In the genomic region with DNA sequence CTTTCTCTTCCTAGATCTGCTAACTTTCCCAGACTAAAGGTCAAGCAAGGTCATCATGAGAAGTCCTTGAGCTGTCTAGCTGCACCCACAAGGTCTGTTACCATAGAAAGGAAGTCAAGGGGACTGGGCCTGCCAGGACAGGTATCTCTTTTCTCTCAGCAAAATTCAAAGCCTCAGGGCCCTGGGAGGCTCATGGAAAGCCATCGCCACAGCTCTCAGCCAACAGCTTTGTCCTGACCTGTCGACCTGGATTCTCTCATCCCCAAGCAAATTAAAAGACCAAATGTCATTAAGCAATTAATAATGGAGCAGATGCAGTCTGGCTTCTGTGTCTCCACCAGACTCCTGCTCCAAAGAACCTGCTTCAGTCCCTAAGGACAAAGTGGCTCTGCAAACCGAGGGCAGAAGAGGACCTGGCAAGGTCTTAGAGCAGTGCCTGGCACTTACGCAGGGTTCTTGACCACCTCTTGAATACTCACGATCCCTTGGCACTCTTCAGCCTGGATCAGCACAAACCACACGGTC, we compare ENCODE assay signal across 8 mouse cellular contexts. TPM values are rescaled to one million over a fixed set of nuclear protein-coding genes. Genes with fewer than 3 reads are reported as not detected.
A peak's percentile ranks its signal among the peaks of the same experiment; 100 is the strongest.
DNase-seq lines count a peak whose midpoint lies in the region; ATAC-seq and TF ChIP-seq lines count a peak whose summit lies in the region.

No protein-coding gene starts in this region.

- H3K27me3 ChIP-seq in forebrain, embryonic 10.5 days (ENCODE audit: poor library complexity, severe bottlenecking): no peaks in the 10 kb centered on the region; the same call in 1 of the 2 replicates
- no peaks in the 10 kb centered on the region for H3K27me3 ChIP-seq in forebrain, embryonic 11.5 days (ENCODE audit: control insufficient read depth, insufficient read depth, low read length)
- no peaks in the 10 kb centered on the region for H3K27me3 ChIP-seq in lung, embryonic 14.5 days (ENCODE audit: insufficient read depth, low read length)
- no peaks in the 10 kb centered on the region for H3K27me3 ChIP-seq in midbrain, embryonic 15.5 days (replicated peaks)

- peaks cover 28% of the 10 kb centered on the region for H3K36me3 ChIP-seq in forebrain, embryonic 10.5 days (replicated peaks)
- H3K36me3 ChIP-seq in forebrain, embryonic 11.5 days (ENCODE audit: control insufficient read depth, insufficient read depth, low read length): peaks cover 3% of the 10 kb centered on the region; the same call in 1 of the 2 replicates
- peaks cover 22% of the 10 kb centered on the region for H3K36me3 ChIP-seq in lung, embryonic 14.5 days (ENCODE audit: insufficient read depth)
- no peaks in the 10 kb centered on the region for H3K36me3 ChIP-seq in midbrain, embryonic 15.5 days (replicated peaks)

- H3K9ac ChIP-seq in forebrain, embryonic 11.5 days (ENCODE audit: low read length): no peak overlapping the region
- peak overlapping the region; percentile 70; the same call in 1 of the 2 replicates for H3K9ac ChIP-seq in lung, embryonic 14.5 days
- H3K9ac ChIP-seq in midbrain, embryonic 15.5 days: no peak overlapping the region

- H3K4me1 ChIP-seq in forebrain, embryonic 10.5 days: peaks cover 23% of the 10 kb centered on the region
- H3K4me1 ChIP-seq in forebrain, embryonic 11.5 days (replicated peaks; ENCODE audit: control insufficient read depth, insufficient read depth, low read length): no peaks in the 10 kb centered on the region; the same call in 1 of the 2 replicates
- no peaks in the 10 kb centered on the region; the same call in 1 of the 2 replicates for H3K4me1 ChIP-seq in lung, embryonic 14.5 days (ENCODE audit: insufficient read depth)
- peaks cover 11% of the 10 kb centered on the region for H3K4me1 ChIP-seq in midbrain, embryonic 15.5 days

- H3K4me2 ChIP-seq in forebrain, embryonic 11.5 days (ENCODE audit: low read depth, low read length, severe bottlenecking): no peak overlapping the region
- peak overlapping the region; percentile 60 for H3K4me2 ChIP-seq in lung, embryonic 14.5 days
- no peak overlapping the region for H3K4me2 ChIP-seq in midbrain, embryonic 15.5 days

- no peak for DNase-seq in forebrain, embryonic 10.5 days (ENCODE audit: extremely low spot score, low spot score)
- no peak for DNase-seq in forebrain, embryonic 11.5 days (ENCODE audit: low spot score)
- DNase-seq in lung, embryonic 14.5 days: no peak
- DNase-seq in lung, postnatal 10 days: no peak
- peak; percentile 89 for DNase-seq in fat pad, adult 2 months (ENCODE audit: extremely low read depth, low read depth, low spot score)
- no peak for DNase-seq in thymus, postnatal 10 days (ENCODE audit: low spot score in 2 of 2)

- no peak for TF ChIP-seq CTCF in lung, embryonic 14.5 days (IDR thresholded peaks at IDR 0.05; ENCODE audit: low read depth)

- no peak for ATAC-seq in forebrain, embryonic 11.5 days (replicated peaks; ENCODE audit: low FRiP score)
- no peak; the same call in 1 of the 2 replicates for ATAC-seq in lung, embryonic 14.5 days (ENCODE audit: insufficient read depth)
- ATAC-seq in midbrain, embryonic 15.5 days (replicated peaks): peak; percentile 13
- no peak for ATAC-seq in CD4-positive, CD25-positive, alpha-beta regulatory T cell, adult 4 months

- H3K4me3 ChIP-seq in forebrain, embryonic 10.5 days: peak overlapping the region; percentile 67
- no peak overlapping the region for H3K4me3 ChIP-seq in forebrain, embryonic 11.5 days (ENCODE audit: low read depth, low read length)
- no peak overlapping the region; the same call in 1 of the 2 replicates for H3K4me3 ChIP-seq in lung, embryonic 14.5 days (ENCODE audit: low read depth, low read length)
- peak overlapping the region; percentile 81; the same call in 1 of the 2 replicates for H3K4me3 ChIP-seq in midbrain, embryonic 15.5 days

- 72% methylated on average over 6 of the region's 6 CpGs for WGBS in forebrain, embryonic 10.5 days
- WGBS in forebrain, embryonic 11.5 days: 75% methylated on average over 6 of the region's 6 CpGs
- 68% methylated on average over 6 of the region's 6 CpGs for WGBS in lung, embryonic 14.5 days
- WGBS in midbrain, embryonic 15.5 days: 77% methylated on average over 6 of the region's 6 CpGs

- H3K27ac ChIP-seq in forebrain, embryonic 10.5 days: 0 out of 2 replicates have a peak overlapping the region, but pooled peaks have one; percentile 96
- H3K27ac ChIP-seq in forebrain, embryonic 11.5 days (ENCODE audit: low read depth, low read length): no peak overlapping the region
- H3K27ac ChIP-seq in lung, embryonic 14.5 days (ENCODE audit: low read depth): no peak overlapping the region
- no peak overlapping the region for H3K27ac ChIP-seq in midbrain, embryonic 15.5 days

- H3K9me3 ChIP-seq in forebrain, embryonic 10.5 days: no peaks in the 10 kb centered on the region
- no peaks in the 10 kb centered on the region for H3K9me3 ChIP-seq in forebrain, embryonic 11.5 days (ENCODE audit: control insufficient read depth, low read length)
- no peaks in the 10 kb centered on the region for H3K9me3 ChIP-seq in lung, embryonic 14.5 days (ENCODE audit: low read depth, low read length)
- H3K9me3 ChIP-seq in midbrain, embryonic 15.5 days: no peaks in the 10 kb centered on the region

RNA-seq across cellular contexts. Expression of a gene that starts 0.6 kb away (rescaled TPM):
- polyA plus RNA-seq in forebrain, embryonic 10.5 days (2016; fragmentation: Nextera tagmentation; extraction: Ambion mirVana): 33.9 and 35.1 TPM in 2 replicates
- 24.6 and 25.2 TPM in 2 replicates for polyA plus RNA-seq in forebrain, embryonic 11.5 days (2014; fragmentation: Nextera tagmentation; extraction: Ambion mirVana)
- polyA plus RNA-seq in lung, embryonic 14.5 days (2014; fragmentation: Nextera tagmentation; extraction: Ambion mirVana): 17.0 and 17.4 TPM in 2 replicates
- polyA plus RNA-seq in midbrain, embryonic 15.5 days (2015; fragmentation: Nextera tagmentation; extraction: Ambion mirVana): 19.7 and 20.5 TPM in 2 replicates
- 1 to 10 TPM; 2.4 to 5.1 TPM for polyA plus RNA-seq in CD4-positive, CD25-positive, alpha-beta regulatory T cell, adult 4 months (2017; shearing (Covaris generic))

RNA-seq across cellular contexts. Expression of a gene that starts 17.2 kb away (rescaled TPM):
- 1.1 and 1.3 TPM in 2 replicates for polyA plus RNA-seq in forebrain, embryonic 10.5 days (2016; fragmentation: Nextera tagmentation; extraction: Ambion mirVana)
- polyA plus RNA-seq in forebrain, embryonic 11.5 days (2014; fragmentation: Nextera tagmentation; extraction: Ambion mirVana): 0.95 and 2.0 TPM in 2 replicates
- polyA plus RNA-seq in lung, embryonic 14.5 days (2014; fragmentation: Nextera tagmentation; extraction: Ambion mirVana): 0.35 and 0.70 TPM in 2 replicates
- polyA plus RNA-seq in midbrain, embryonic 15.5 days (2015; fragmentation: Nextera tagmentation; extraction: Ambion mirVana): 6.0 and 6.2 TPM in 2 replicates
- polyA plus RNA-seq in CD4-positive, CD25-positive, alpha-beta regulatory T cell, adult 4 months (2017; shearing (Covaris generic)): not detected

RNA-seq across cellular contexts. Expression of a gene that starts 30.8 kb away (rescaled TPM):
- 0.48 and 0.50 TPM in 2 replicates for polyA plus RNA-seq in forebrain, embryonic 10.5 days (2016; fragmentation: Nextera tagmentation; extraction: Ambion mirVana)
- polyA plus RNA-seq in forebrain, embryonic 11.5 days (2014; fragmentation: Nextera tagmentation; extraction: Ambion mirVana): 1.0 and 1.2 TPM in 2 replicates
- polyA plus RNA-seq in lung, embryonic 14.5 days (2014; fragmentation: Nextera tagmentation; extraction: Ambion mirVana): 0.43 and 0.61 TPM in 2 replicates
- 1.6 TPM in 2 replicates for polyA plus RNA-seq in midbrain, embryonic 15.5 days (2015; fragmentation: Nextera tagmentation; extraction: Ambion mirVana)
- polyA plus RNA-seq in CD4-positive, CD25-positive, alpha-beta regulatory T cell, adult 4 months (2017; shearing (Covaris generic)): 1 to 10 TPM; 1.1 TPM

RNA-seq across cellular contexts. Expression of a gene that starts 43.5 kb away (rescaled TPM):
- 4.8 and 6.3 TPM in 2 replicates for polyA plus RNA-seq in forebrain, embryonic 10.5 days (2016; fragmentation: Nextera tagmentation; extraction: Ambion mirVana)
- polyA plus RNA-seq in forebrain, embryonic 11.5 days (2014; fragmentation: Nextera tagmentation; extraction: Ambion mirVana): 8.2 and 9.1 TPM in 2 replicates
- 1.1 and 1.6 TPM in 2 replicates for polyA plus RNA-seq in lung, embryonic 14.5 days (2014; fragmentation: Nextera tagmentation; extraction: Ambion mirVana)
- 32.1 and 33.9 TPM in 2 replicates for polyA plus RNA-seq in midbrain, embryonic 15.5 days (2015; fragmentation: Nextera tagmentation; extraction: Ambion mirVana)
- under 1 TPM; 0.15 to 0.35 TPM for polyA plus RNA-seq in CD4-positive, CD25-positive, alpha-beta regulatory T cell, adult 4 months (2017; shearing (Covaris generic))

RNA-seq across cellular contexts. Expression of a gene that starts 49.5 kb away (rescaled TPM):
- polyA plus RNA-seq in forebrain, embryonic 10.5 days (2016; fragmentation: Nextera tagmentation; extraction: Ambion mirVana): 6.6 and 6.9 TPM in 2 replicates
- 5.9 and 6.0 TPM in 2 replicates for polyA plus RNA-seq in forebrain, embryonic 11.5 days (2014; fragmentation: Nextera tagmentation; extraction: Ambion mirVana)
- 2.3 and 3.1 TPM in 2 replicates for polyA plus RNA-seq in lung, embryonic 14.5 days (2014; fragmentation: Nextera tagmentation; extraction: Ambion mirVana)
- polyA plus RNA-seq in midbrain, embryonic 15.5 days (2015; fragmentation: Nextera tagmentation; extraction: Ambion mirVana): 3.5 and 5.3 TPM in 2 replicates
- 10 to 100 TPM; 33.1 to 48.1 TPM for polyA plus RNA-seq in CD4-positive, CD25-positive, alpha-beta regulatory T cell, adult 4 months (2017; shearing (Covaris generic))

Comparison
In these comparisons a context has a peak if more than half of its experiments do, and no peak if none do; other contexts are left out.
1. H3K4me3 ChIP-seq: peak in forebrain, embryonic 10.5 days (single experiment) and midbrain, embryonic 15.5 days (single experiment); none in forebrain, embryonic 11.5 days (single experiment) and lung, embryonic 14.5 days (single experiment).